Mouse (Mus musculus) adrenal gland, adult 8-10 months (tissue): ENCODE results near the gene Dpf1. TPM values are rescaled to one million over a fixed set of nuclear protein-coding genes. Genes with fewer than 3 reads are reported as not detected.
A peak's percentile ranks its signal among the peaks of the same experiment; 100 is the strongest.

Source experiments
- DNase-seq: peaks from one replicate; pipeline ENCODE4 v3.0.0; 2022
- total RNA-seq, 4 experiments: library from RNA; stranded (reverse); gene quantifications; 2 replicates each; pipeline ENCODE4 v1.2.4; 2022

Gene Dpf1
- total RNA-seq, 4 experiments from 2014 or later = 2.6 to 6.1 (median 4.0) TPM

GRCm38 (mm10) chr7:29309749-29310148, 6.0 kb downstream of the Dpf1 start:
- no peak for DNase-seq

DNA sequence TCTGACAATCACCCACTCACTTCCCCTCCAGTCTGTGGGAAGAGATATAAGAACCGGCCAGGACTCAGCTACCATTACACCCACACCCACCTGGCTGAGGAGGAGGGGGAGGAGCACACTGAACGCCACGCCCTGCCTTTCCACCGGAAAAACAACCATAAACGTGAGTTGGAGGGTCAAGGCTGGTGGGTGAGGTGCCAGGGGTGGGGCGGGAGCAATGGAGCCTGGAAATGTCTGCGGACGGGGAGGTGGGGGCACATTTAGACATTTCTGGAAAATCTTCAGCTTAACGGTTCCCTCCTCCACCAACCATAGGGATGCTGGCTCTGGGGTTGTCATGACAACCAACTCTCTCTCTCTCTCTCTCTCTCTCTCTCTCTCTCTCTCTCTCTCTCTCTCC, 9.3 kb downstream of the Dpf1 start:
- DNase-seq = no peak

DNA sequence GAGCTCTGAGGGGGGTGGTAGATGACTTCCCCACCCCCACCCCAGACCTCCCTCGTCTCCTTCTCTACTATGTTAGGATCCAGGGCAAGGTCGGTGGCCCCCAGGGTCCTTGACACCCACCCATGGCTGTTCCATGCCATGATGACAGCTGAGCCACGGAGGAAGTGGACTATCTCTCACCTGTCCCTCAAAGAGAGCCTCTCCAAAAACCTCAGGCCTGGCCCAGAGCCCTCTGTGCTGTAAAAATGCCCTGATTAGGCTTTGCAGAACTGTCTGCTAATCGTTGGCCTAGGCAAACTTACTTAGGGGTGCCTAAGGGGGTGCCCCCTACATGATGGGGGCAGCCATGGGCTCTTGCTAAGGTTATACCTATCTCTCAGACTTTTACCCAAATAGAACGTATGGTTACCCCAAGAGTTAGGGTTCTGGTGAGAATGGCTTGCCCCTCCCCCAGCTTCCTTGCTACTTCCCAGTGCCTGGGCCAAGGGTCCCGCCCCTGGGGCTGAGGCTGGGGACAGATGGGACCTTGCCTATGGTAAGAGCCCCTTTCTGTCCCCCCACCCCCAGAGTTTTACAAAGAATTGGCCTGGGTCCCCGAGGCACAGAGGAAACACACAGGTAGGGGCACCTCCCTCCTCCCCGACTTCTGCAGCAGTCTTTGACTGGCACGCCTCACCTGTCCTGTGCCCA, 10.0 kb downstream of the Dpf1 start:
- no peak for DNase-seq

GRCm38 (mm10) chr7:29314844-29315628, 11.3 kb downstream of the Dpf1 start:
- DNase-seq = no peak

DNA sequence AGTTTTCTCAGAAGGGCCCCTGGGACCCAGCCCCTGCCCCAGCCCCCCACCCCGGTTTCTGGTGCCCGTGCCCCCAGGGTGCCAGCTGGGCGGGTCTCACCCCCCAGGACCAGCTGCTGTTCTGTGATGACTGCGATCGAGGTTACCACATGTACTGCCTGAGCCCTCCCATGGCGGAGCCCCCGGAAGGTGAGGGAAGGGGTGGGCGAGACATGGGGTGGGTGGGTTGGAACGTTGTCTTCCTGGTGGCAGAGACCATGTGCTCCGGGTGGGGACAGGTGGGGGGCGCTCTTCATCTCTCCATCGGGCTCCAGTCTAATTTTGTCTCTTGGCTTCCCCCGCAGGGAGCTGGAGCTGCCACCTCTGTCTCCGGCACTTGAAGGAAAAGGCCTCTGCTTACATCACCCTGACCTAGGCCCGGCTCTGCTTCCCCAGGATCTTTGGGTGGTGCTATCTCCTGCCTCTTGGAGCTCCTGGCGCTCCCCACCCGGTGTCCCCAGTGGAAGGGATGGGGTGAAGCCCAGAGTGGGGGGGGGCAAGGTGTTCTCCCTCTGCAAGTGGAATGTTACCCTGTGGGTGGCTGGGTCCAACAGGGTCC, 12.5 kb downstream of the Dpf1 start:
- no peak for DNase-seq

- DNase-seq = no peak
Measured at GRCm38 (mm10) chr7:29316976-29317375, 13.2 kb downstream of the Dpf1 start.

DNA sequence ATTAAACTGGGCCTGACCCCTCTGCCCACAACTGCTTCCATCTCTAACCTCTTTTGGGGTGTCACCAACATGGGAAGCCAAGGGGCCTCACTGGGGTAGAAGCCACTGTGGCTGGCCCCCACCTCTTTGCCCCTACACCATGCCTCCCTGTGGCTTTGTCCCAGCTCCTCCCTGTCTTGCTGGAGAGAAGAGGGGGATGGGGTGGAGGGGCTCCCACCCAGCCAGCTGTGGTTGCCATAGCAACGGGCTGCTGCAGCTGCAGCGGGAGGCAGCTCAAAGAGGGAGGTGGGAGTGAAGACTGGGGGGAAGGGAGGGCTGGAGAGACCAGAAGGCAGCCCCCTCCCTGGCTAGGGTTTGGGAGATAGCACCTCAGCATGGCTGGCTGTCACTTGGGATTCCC, 13.8 kb downstream of the Dpf1 start:
- DNase-seq = no peak

DNA sequence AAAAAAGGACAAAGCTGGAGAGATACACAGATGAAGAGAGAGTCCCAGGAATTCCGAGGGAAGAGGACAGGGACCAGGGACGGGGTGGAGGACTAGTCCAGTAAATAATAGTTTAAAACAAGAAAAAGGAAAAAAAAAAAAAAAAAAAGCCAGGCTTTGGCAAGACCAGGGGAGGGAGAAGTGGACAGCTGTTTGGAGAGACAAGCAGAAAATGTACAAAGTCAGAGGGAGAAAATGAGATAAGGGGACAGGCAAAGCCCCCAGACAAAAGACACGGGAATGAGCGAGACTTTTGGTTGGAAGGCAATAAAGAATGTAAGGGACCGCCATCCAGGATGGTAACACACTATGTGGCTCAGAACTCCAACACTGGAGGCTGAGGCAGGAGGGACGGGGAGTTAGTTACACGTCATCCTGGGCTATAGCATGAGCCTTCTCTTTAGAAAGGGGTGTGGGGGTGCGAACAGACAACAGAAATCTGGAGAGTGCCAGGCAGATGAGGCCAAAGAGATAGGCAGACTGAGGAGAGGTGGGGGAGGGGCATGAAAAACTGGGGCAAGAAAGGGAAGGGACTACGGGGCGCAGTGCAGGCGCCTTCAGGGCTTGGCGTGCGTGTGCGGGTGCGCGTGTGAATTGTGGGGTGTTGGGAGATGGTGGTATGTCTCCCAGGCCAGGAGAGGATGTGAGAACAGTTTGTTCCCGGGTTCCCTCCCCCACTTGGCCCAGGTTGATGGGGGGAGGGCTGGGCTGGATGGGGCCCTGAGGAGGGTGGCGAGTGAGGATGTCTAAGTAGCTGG, 14.6 kb downstream of the Dpf1 start:
- DNase-seq = no peak

DNA sequence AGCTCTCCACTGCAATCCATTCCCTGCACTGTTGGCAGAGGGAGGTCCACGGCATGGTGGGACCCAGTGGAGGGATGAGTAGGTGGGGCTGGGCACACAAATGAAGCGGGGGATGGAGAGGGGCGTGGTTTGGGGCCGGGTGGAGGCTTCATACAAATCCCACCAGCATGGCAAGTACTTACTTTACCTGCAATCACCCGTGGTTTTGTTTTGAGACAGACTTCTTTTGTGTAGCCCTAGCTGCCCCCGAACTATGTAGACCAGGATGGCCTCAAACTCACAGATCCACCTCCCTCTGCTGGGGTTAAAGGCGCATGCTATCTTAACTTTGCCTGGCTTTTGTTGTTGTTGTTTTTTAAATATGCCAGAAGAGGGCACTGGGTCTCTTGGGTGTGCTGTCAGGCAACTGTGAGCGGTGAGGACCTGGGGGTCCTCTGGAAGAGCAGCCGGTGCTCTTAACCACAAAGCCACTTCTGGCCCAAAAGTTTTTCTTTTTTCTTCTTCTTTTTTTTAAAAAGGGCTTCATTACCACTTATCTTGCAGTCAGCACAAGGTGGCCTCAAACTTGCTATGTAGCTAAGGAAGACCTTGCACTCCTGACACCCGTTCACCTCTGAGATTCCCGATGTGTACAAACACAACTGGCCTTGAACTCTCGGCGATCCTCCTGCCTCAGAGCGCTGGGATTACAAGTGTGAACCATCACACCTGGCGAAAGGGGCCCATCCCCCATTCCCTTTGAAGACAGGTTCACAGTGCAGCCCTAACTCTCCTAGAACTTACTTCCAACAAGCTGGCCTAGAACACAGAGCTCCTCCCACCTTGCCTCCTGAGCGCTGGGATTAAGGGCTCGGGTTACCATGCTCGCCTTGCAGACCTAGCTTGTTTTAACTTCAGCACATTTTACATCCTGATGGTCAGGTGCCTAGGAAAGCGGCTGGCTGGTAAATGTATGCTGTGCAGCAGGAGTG, 15.9 kb downstream of the Dpf1 start:
- no peak for DNase-seq

DNA sequence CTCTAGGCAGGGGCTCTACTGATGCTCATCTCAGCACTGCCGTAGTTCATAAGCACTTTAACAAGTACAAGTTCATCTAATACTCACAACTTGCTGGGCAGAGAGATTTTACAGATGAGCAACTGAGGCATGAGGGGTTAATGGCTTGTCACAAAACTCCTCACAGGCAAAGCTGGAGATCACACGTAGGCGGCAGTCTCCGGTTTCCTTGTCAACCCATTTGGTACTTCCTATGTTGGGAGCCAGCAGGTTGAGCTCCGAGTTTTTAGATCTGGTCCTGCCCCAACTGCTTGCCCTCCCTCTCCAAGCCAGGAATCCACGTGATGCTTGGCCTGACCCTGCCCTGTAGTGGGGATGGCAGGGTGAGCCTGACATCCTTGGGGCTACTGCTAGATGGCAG, 23.3 kb downstream of the Dpf1 start:
- no peak for DNase-seq

DNA sequence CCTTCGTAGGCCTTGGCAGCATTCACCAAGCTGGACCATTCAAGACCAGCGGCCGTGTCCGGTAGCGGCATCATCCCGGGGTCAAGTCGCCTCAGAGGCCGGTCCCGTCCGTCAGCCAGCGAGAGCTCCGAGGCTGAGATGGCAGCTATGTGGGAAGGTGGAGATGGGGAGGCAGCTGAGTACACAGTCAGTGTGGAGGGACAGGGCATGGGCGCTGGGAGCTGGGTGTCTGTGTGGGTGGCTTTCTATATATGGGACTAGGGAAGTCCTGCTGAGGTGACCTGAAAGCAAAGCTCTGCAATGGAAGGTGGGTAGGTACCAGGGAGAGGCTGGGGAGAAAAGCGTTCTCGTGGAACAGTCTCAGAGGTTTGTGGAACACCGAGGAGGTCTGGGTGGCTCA, 25.2 kb downstream of the Dpf1 start:
- no peak for DNase-seq

DNA sequence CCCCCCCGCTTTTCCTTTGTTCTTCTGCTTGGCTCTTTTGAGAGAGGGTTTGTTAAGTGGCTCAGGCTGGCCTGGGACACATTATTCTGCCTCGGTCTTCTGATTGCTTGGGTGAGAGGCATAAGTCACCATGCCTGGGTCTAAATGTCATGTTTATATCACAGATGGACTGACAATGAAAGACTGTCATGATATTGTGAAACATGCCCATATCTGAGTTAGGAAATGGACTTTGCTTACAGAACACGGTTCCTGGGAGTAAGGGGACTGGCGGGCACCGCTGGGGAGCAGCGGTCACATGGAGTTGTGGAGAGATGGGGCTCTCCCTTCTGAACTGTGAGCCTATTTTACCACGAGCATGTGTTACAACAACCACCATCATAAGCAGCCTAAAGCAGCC, 30.4 kb downstream of the Dpf1 start:
- DNase-seq = no peak

GRCm38 (mm10) chr7:29335276-29335675, 31.5 kb downstream of the Dpf1 start:
- no peak for DNase-seq

- DNase-seq = peak; percentile 56
Measured at GRCm38 (mm10) chr7:29335841-29336671, 32.3 kb downstream of the Dpf1 start.

DNA sequence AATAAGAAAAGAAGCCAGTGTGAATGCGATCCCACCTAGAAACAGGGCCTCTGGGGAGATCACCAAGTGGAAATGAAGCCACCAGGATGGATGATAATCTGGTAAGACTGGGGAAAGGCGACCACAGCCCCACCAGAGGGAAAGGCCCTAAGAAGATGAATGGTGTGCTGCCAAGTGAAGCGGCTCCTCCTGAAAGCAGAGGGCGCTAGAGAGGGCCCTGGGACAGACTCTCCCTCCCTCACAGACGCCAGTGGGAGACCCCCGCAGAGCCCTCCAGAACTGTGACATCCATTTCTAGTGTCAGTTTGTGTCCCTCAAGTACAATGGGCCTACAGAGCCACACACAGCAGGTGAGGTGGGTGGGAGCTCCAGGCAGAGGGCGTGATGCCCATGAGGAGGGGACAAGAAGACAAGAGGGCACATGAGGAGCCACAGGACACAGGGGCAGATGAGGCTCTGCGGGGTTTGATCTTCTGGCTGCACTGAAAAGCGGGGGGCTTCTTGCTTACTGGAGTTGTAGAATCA, 33.1 kb downstream of the Dpf1 start:
- no peak for DNase-seq

- no peak for DNase-seq
Measured at GRCm38 (mm10) chr7:29337766-29338165, 34.0 kb downstream of the Dpf1 start.

DNA sequence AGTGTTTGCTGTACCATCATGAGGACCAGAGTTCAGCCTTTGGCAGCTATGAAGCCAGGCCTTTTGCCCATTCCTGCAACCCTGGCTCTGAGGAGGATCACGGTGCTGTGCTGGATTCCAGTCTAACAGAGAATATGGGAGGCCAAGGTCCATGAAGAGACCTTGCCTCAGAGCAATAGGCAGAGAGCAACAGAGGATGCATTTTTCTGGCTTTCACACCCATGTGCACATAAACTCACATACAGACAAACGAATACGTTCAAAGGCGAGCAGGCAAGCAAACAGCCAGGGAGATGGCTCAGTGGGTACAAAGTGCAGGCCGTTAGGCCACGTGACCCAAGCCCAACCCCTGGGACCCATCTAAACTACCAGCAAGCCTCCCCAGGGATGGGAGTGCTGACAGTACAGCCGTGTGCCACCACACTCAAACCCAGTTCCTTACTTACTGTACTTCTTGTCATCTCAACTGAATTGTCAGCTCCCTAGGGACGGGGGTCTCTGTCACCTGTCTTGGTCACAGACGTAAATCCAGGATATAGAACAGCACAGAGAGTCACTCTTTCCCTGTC, 34.7 kb downstream of the Dpf1 start:
- DNase-seq = no peak

DNA sequence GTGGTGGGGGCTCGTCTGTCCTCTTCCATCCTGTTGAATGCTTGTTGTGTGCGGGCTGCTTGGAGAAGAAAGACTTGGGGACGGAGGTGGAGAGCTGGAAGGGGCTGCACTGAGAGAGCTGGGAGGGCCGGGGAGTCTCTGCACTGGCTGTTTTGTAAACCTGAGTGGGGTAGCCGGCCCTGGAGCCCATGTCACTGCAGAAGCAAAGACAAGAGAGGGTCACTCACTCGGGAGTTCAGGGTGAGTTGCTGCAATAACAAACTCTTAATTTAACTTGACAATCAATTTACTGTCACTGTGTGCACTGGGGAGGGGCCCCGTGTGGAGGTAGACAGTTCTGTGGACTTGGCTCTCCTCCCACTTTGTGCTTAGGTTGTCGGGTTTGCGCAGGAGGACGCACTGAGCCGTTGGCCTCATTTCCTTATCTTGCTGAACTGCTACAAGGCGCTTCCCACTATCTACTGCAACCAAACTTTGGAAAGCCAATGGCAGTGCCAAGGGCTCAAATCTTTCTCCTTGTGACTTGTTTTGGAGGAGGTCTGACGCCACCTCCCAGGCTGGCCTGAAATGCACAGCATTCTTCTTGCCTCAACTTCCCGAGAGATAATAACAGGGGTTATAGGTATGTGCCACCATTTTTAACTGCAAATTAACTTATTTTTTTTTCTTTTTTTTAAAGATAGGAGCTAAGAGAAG, 35.4 kb downstream of the Dpf1 start:
- DNase-seq = peak; percentile 70

DNA sequence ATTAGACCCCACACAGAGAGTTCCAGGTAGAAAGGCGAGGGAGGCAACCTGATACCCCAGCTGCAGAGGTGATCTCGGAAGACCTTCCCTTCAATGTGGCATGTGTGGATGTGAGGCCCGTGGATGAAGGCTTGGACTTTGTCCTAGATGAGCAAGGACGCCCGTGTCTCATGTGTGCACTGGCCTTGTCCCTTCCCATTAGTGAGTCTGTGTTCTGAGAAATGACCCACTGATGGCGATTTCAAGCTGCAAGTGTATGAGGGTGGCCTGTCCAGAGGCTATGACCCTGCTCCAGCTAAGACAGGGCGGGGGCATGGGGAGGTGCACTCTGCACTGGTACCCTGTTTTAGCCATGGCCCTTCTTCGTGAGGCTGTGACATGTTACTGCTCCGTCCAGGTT, 36.5 kb downstream of the Dpf1 start:
- peak; percentile 51 for DNase-seq

- no peak for DNase-seq
Measured at GRCm38 (mm10) chr7:29340838-29341237, 37.1 kb downstream of the Dpf1 start.
